Mouse (Mus musculus) liver, postnatal 0 days (tissue): ENCODE results near the gene Tex46. TPM values are rescaled to one million over a fixed set of nuclear protein-coding genes. Genes with fewer than 3 reads are reported as not detected.

Experiments used
- ATAC-seq: fragments of 200-750 bp; cut with Nextera tagmentation; 2 replicates; pipeline ENCODE4 v1.8.0; 2017; ENCODE audit warnings: mild to moderate bottlenecking, moderate library complexity
- DNase-seq: peaks from one replicate; pipeline ENCODE4 v3.0.0-alpha.2; 2016
- H3K27ac ChIP-seq: fragments of 300-500 bp; sonication (generic); 2 replicates; pipeline ENCODE4 v1.5.1; 2014; ENCODE audit warnings: antibody characterized with exemption, moderate library complexity, mild to moderate bottlenecking, low read depth
- H3K27me3 ChIP-seq: fragments of 300-500 bp; sonication (generic); 2 replicates; pipeline ENCODE4 v1.6.1; 2014; ENCODE audit warnings: low read length, control low read depth, mixed read lengths; ENCODE audit not compliant: insufficient read depth
- H3K36me3 ChIP-seq: fragments of 300-500 bp; sonication (generic); replicated peaks from 2 replicates; pipeline ENCODE4 v1.6.1; 2014; ENCODE audit warnings: mild to moderate bottlenecking, control low read depth, low read length, moderate library complexity, mixed read lengths; ENCODE audit not compliant: insufficient read depth
- H3K4me1 ChIP-seq: fragments of 300-500 bp; sonication (generic); 2 replicates; pipeline ENCODE4 v1.6.1; 2014; ENCODE audit warnings: antibody characterized with exemption, mild to moderate bottlenecking, control low read depth; ENCODE audit not compliant: insufficient read depth
- H3K4me2 ChIP-seq: fragments of 300-500 bp; sonication (generic); 2 replicates; pipeline ENCODE4 v1.6.1; 2014; ENCODE audit warnings: low read depth, mild to moderate bottlenecking, low read length, moderate library complexity, mixed read lengths
- H3K4me3 ChIP-seq: fragments of 300-500 bp; sonication (generic); 2 replicates; pipeline ENCODE4 v1.5.1; 2014; ENCODE audit warnings: low read depth, low read length
- H3K9ac ChIP-seq: fragments of 300-500 bp; sonication (generic); replicated peaks from 2 replicates; pipeline ENCODE4 v1.6.1; 2014; ENCODE audit warnings: mild to moderate bottlenecking, moderate library complexity
- H3K9me3 ChIP-seq: fragments of 300-500 bp; sonication (generic); 2 replicates; pipeline ENCODE4 v1.6.1; 2016; ENCODE audit warnings: mild to moderate bottlenecking, control low read depth, low read length, mixed read lengths
- CTCF ChIP-seq: sonication (generic); IDR thresholded peaks from 2 replicates; pipeline ENCODE4 v1.5.1; 2016; ENCODE audit warnings: antibody characterized with exemption, low read depth
- EP300 ChIP-seq: IDR thresholded peaks from 2 replicates; pipeline ENCODE4 v1.6.1; 2016; ENCODE audit warnings: antibody characterized with exemption, low read depth, mild to moderate bottlenecking
- WGBS: fragments of 180-500 bp; shearing (Covaris S2); extraction: QIAGEN DNeasy Blood & Tissue Kit; methylation state at CpG from one replicate; pipeline ENCODE4 v1.1.7; 2014; ENCODE audit not compliant: insufficient replicate concordance; 5-methylcytosine and 5-hydroxymethylcytosine counted together
- polyA plus RNA-seq: library from polyadenylated mRNA; unstranded; fragments of >200 nt; fragmentation: Nextera tagmentation; extraction: Ambion mirVana; gene quantifications from 2 replicates; pipeline ENCODE4 v1.2.1, GENCODE M21; 2015

The Tex46 gene
- polyA plus RNA-seq, 1 experiment from 2014 or later, result not detected

DNA sequence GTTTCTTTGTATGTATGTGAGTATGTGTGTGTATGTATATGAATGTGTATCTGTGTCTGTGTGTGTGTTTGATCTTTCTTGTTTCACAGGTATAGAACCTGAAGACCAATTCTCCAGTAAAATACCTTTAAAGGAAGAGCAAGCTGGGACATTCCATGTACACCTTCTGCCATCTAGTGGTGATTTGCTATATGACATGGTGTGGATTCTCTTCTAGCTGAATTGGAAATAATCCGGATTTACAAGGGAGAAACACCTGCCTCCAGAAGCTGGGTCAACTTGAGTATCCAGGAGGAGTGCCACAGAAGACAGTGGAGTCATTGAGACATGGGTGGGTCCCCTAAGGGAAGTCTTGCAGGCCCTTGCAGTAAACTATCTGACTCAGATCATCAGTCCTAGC lies 11.1 kb downstream of the Tex46 start:
- DNase-seq, result no peak
- Histone ChIP-seq H3K27ac (no peak overlapping the region), H3K9ac (no peak overlapping the region), H3K4me1 (no peaks in the 10 kb centered on the region), H3K4me3 (no peak overlapping the region), H3K36me3 (no peaks in the 10 kb centered on the region), H3K9me3 (no peaks in the 10 kb centered on the region), H3K4me2 (no peak overlapping the region), H3K27me3 (no peaks in the 10 kb centered on the region)
- WGBS, result 0% methylated on average over 1 of the region's 1 CpGs
- peak; percentile 91 for TF ChIP-seq CTCF
- no peak for TF ChIP-seq EP300
- no peak for ATAC-seq

DNA sequence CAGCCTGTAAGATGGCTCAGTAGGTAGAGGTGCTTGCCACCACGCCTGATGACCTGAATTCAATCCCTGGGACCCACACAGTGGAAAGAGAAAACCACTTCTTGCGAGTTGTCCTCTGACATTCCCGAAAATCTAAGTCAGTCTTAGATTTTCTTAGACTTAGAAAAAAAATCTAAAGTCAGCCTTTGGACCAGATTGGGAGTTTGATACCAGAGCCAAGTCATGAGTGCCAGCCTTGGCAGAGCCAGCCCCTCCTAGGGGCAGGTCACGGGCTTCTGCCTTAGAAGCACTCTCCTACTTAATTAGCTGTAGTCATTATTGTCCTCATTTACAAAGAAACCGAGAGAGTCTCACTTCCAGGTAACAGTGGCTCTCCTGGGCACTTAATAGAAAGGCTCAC lies 11.7 kb downstream of the Tex46 start:
- Histone ChIP-seq H3K4me2 (no peak overlapping the region), H3K36me3 (no peaks in the 10 kb centered on the region), H3K27me3 (no peaks in the 10 kb centered on the region), H3K9ac (no peak overlapping the region), H3K4me1 (no peaks in the 10 kb centered on the region), H3K9me3 (no peaks in the 10 kb centered on the region), H3K4me3 (no peak overlapping the region), H3K27ac (no peak overlapping the region)
- 56% methylated on average over 5 of the region's 5 CpGs for WGBS
- no peak for ATAC-seq
- TF ChIP-seq CTCF (no peak), EP300 (no peak)
- no peak for DNase-seq

DNA sequence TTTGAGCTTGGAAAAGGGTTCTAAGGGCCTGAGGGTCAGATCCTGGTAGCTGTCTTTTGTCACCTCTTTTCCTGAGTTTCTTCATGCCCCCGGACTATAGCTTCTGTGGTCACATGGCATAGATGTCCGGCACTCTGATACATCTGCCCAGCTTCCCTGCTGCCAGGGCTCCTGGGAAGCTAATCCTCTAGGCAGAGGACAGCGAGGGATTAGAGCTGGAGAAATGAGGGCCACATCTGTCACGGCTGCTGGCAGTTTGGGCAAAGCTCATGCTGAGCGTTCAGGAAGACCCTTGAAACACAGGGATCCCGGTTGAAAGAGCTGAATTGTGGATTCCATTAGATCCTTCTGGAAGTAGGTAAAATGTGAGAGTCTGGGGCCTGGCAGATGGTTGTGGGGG lies 12.2 kb downstream of the Tex46 start, which contains the start of gene Lactbl1:
Lactbl1 (plus strand) TSS at position 234 of the 400 bp plus-strand sequence.
- H3K27me3 ChIP-seq, result no peaks in the 10 kb centered on the region
- no peak for TF ChIP-seq CTCF
- H3K4me3 ChIP-seq, result no peak within 1 kb of the TSS
- H3K27ac ChIP-seq, result no peak within 1 kb of the TSS
- WGBS, result 60% methylated on average over 6 of the region's 6 CpGs
- no peaks in the 10 kb centered on the region for H3K4me1 ChIP-seq
- H3K4me2 ChIP-seq, result no peak within 1 kb of the TSS
- ATAC-seq (no peak), DNase-seq (no peak)
- no peak within 1 kb of the TSS for H3K9ac ChIP-seq
- no peaks in the 10 kb centered on the region for H3K36me3 ChIP-seq
- no peaks in the 10 kb centered on the region for H3K9me3 ChIP-seq

DNA sequence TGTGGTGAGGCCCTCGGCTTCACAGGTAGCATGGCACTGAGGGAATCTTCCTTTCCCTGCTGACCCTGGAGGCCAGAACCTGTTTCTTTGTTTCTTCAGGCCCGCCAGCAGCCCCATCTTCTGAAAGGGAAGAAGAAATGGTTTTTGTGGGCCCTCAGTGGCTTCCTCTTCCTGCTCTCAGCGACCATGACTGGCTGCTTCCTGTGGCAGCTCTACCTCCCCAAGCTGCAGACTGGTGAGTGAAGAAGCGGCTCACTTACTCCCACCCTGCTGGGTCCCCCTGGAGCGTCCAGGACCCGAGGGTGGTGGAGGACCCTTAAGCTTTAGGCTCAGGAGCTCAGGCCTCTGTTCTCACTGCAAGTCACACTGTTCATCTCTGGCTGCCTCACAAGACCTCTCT lies 16.4 kb downstream of the Tex46 start:
- DNase-seq, result no peak
- no peak for TF ChIP-seq EP300
- TF ChIP-seq CTCF, result no peak
- Histone ChIP-seq H3K27ac (no peak overlapping the region), H3K4me1 (no peaks in the 10 kb centered on the region), H3K9ac (no peak overlapping the region), H3K9me3 (no peaks in the 10 kb centered on the region), H3K4me2 (no peak overlapping the region), H3K4me3 (no peak overlapping the region), H3K36me3 (no peaks in the 10 kb centered on the region), H3K27me3 (no peaks in the 10 kb centered on the region)
- ATAC-seq, result no peak
- WGBS, result 38% methylated on average over 6 of the region's 6 CpGs

DNA sequence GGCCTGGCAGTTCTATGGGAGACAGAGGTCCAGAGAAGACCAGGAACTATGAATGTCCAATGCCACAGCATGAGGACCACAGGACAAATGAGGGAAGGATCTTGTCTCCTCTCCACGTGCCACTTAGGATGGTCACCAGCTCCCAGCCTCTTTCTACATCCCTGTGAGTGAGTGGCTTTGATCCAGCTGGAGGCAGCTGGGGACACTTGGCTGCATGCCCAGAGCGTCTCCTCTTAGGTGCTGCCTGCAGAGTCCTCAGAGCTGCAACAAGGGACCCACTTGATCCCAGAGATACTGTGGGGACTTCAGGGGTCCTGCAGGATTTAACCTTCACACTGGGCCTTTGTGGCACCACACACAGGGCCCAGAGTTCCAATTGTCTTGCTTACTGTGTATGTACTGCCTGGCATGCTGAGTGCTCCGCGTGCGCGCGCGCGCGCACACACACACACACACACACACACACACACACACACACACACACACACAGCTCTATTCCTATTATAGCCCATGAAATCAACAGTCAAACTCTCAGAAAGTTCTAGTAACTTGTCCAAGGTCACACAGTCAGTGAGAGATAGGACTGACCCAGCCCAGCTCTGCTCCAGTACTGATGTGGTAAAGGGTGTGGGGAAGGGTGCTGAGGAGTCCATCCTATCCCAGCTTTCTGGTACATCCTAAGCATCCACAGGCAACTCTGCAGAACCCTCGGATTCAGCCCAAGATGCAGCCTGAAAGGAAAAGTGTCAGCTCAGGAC lies 21.2 kb downstream of the Tex46 start:
- peak; percentile 55 for DNase-seq
- no peak overlapping the region for H3K27ac ChIP-seq
- peaks cover under 1% of the 10 kb centered on the region for H3K27me3 ChIP-seq
- H3K9ac ChIP-seq, result no peak overlapping the region
- H3K4me1 ChIP-seq, result no peaks in the 10 kb centered on the region
- no peaks in the 10 kb centered on the region for H3K36me3 ChIP-seq
- 81% methylated on average over 11 of the region's 11 CpGs for WGBS
- H3K9me3 ChIP-seq, result no peaks in the 10 kb centered on the region
- no peak for ATAC-seq
- H3K4me3 ChIP-seq, result no peak overlapping the region
- H3K4me2 ChIP-seq, result no peak overlapping the region
- TF ChIP-seq EP300 (no peak), CTCF (no peak)

DNA sequence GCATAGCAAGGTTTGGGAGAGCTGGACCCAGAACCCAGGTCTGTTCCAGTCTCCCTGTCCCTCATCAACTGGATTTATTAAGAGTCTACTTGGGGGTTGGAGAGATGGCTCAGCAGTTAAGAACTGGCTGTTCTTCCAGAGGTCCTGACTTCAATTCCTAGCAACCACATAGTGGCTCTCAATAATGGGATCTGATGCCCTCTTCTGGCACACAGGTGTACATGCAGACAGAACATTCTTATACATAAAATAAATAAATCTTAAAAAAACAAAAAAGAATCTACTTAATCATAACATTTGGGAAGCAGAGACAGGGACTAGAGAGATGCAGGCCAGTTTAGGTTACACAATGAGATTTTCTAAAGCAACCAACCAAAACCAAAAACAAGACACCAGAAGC lies 25.8 kb downstream of the Tex46 start:
- Histone ChIP-seq H3K4me3 (no peak overlapping the region), H3K9ac (no peak overlapping the region), H3K9me3 (no peaks in the 10 kb centered on the region), H3K27me3 (peaks cover 23% of the 10 kb centered on the region), H3K36me3 (no peaks in the 10 kb centered on the region), H3K4me1 (peaks cover 7% of the 10 kb centered on the region), H3K4me2 (no peak overlapping the region), H3K27ac (no peak overlapping the region)
- DNase-seq, result no peak
- TF ChIP-seq EP300, result no peak
- TF ChIP-seq CTCF, result peak; percentile 25; the same call in 1 of the 2 replicates
- no peak for ATAC-seq

DNA sequence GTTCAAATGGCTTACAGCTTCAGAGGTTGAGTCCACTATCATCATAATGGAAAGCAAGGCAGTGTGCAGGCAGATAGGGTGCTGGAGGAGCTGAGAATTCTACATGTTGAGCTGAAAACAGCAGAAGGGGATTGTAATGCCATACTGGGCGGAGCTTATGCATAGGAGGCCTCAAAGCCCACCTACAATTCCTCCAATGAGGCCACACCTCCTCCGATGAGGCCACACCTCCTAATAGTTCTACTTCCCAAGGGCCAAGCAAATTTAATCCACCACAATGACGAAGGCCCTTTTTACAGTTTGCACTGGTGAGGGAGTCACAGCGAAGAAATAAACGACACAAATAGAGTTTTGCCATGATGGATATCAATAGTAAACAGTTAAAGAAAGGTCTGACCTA lies 26.3 kb downstream of the Tex46 start:
- no peak overlapping the region for H3K4me3 ChIP-seq
- peaks cover 23% of the 10 kb centered on the region for H3K27me3 ChIP-seq
- no peak for ATAC-seq
- no peak overlapping the region for H3K27ac ChIP-seq
- TF ChIP-seq CTCF (no peak), EP300 (no peak)
- no peaks in the 10 kb centered on the region for H3K9me3 ChIP-seq
- no peaks in the 10 kb centered on the region for H3K36me3 ChIP-seq
- H3K9ac ChIP-seq, result no peak overlapping the region
- peaks cover 7% of the 10 kb centered on the region for H3K4me1 ChIP-seq
- H3K4me2 ChIP-seq, result no peak overlapping the region
- 62% methylated on average over 5 of the region's 5 CpGs for WGBS
- DNase-seq, result no peak
